Mouse (Mus musculus): ENCODE results near the gene Ddx19a.
"Not testable (repeated sequence)": the region's sequence is repeated elsewhere in the genome, so short reads cannot be mapped to it uniquely, and the experiment has no call there.

Ddx19a gene

DNA sequence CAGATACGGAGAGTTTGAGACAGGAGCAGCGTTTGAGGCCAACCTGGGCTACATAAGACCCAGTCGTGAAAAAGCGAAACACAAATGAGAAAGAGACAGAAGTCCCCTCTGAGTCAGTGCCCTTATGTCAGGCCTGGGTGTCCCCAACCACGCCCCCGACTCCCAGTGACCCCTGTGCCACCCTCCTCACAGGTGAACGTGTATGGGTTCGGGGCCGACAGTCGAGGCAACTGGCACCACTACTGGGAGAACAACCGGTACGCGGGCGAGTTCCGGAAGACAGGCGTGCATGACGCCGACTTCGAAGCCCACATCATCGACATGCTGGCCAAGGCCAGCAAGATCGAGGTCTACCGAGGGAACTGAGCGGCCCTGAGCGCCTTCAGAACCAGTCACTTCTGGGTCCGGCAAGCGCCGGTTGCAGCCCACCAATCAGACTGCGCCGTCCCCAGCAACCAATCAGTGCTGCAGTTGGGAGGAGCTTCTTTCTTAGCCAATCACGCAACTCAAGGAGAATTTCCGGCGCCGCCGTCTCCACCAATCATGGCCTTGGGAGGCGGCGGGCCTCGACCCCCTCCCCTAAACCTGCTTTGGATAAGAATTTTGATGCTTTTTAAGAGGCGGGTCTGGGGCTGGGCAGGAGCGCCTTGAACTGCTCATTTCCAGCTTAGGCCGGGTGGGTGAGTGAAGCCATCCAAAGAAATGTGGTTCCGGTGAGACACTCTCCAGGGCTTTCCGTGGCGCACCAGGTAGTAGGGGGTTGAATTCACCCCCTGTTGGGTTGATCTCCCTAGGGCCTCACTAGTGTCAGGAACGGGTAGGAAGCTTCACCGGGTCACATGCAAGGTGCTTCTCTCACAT, 27.5 kb downstream of the Ddx19a start:
- peak; percentile 70 to 88 for DNase-seq (ENCODE audit: low spot score in 2 of 2)

GRCm38 (mm10) chr8:110967326-110967725, 30.3 kb downstream of the Ddx19a start:
- DNase-seq (ENCODE audit: low spot score in 2 of 2) = no peak

DNA sequence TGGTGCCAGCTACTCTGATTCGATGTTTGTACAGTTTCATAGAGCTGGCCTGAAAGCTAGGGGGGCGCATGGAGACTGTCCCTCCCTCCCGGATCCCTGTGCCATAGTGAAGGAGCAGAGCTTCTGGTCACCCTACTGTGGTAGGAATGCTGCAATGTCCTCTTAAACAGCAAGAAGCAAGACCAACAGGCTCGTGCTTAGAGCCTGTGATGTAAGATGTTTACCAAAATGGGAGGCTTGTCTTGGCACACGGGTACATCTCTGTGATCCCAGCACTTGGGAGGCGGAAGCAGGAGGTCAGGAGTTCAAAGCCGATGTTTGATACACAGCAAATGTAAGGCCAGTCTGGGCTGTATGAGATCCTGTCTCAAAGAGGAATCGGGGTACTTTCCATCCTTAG, 31.0 kb downstream of the Ddx19a start:
- no peak for DNase-seq (ENCODE audit: low spot score in 2 of 2)

- peak in 1 of 2 experiments; percentile 51 for DNase-seq (ENCODE audit: low spot score in 2 of 2)
Observed at GRCm38 (mm10) chr8:110965594-110965993, 32.0 kb downstream of the Ddx19a start.

- no peak for DNase-seq (ENCODE audit: low spot score in 2 of 2)
Observed at GRCm38 (mm10) chr8:110964666-110965065, 32.9 kb downstream of the Ddx19a start.

DNA sequence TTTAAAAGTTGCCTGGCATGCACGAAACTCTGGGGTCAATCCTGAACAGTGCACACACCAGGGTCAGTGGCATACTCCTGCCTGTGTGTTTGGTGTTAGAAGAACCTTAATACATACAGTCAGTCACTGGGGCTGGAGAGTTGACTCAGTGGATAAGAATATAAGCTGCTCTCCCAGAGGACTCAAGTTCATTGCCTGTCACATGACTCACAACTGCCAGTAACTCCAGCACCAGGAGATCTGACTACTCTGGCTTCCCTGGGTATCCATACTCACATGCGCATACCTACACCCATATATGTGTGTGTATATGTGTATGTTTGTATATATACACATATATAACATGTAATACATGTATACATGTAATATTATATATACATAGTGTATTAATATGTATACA, 34.5 kb downstream of the Ddx19a start:
- no peak for DNase-seq (ENCODE audit: low spot score in 2 of 2)

- no peak for DNase-seq (ENCODE audit: low spot score in 2 of 2)
Observed at GRCm38 (mm10) chr8:110959906-110960305, 37.7 kb downstream of the Ddx19a start.

DNA sequence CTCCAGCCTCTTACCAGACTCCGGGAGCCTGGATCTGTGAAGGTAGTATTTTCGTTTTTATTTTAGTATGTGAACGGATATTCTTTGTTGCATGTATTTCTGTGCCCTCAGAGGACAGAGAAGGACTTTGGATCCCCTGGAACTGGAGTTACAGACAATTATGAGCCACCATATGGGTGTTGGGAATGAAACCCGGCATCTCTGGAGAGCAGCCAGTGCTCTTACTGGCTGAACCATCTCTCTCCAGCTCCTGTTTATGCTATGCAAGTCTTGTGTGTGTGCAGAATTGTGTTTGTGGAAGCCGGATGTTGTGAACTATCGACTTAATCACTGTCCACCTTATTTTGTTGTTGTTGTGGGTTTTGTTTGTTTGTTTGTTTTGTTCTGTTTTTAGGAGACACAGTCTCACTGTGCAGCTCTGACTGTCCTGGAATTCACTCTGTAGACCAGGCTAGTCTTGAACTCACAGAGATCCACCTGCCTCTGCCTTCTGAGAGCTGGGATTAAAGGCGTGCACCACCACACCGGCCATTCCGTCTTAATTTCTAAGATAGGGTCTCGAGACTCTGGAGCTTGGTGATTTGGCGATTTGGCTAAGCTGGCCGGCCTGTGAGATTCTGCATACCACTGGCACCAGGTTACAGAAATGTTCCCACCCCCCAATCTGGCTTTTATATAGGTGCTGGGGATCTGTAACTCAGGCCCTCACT, 38.4 kb downstream of the Ddx19a start:
- no peak for DNase-seq (ENCODE audit: low spot score in 2 of 2)

DNA sequence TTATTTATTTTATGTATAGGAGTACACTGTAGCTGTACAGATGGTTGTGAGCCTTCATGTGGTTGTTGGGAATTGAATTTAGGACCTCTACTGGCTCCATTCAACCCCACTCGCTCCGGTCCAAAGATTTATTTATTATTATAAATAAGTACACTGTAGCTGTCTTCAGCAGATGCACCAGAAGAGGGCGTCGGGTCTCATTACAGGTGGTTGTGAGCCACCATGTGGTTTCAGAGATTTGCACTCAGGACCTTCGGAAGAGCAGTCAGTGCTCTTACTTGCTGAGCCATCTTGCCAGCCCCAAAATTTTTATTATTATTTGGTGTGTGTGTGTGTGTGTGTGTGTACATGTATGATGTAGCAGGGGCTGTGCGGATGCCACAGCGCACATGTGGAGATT, 39.0 kb downstream of the Ddx19a start:
- not testable (repeated sequence) for DNase-seq (ENCODE audit: low spot score in 2 of 2)

GRCm38 (mm10) chr8:110958135-110958534, 39.5 kb downstream of the Ddx19a start:
- DNase-seq (ENCODE audit: low spot score in 2 of 2) = no peak

DNA sequence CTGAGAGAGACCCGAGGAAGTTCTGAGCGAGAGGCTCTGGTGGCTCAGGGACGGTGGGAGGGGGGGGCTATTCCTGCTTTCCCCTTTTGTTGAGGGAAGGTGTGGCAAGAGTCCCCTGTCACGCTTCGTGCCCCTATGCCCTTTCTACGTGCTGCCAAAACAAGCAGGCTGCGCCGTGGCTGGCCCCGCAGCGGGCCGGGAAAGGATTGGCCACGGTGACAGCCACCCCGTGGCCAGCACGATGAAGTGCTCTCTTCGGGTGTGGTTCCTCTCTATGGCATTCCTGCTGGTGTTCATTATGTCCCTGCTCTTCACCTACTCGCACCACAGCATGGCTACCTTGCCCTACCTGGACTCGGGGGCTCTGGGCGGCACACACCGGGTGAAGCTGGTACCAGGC, 40.1 kb downstream of the Ddx19a start:
- no peak for DNase-seq (ENCODE audit: low spot score in 2 of 2)

DNA sequence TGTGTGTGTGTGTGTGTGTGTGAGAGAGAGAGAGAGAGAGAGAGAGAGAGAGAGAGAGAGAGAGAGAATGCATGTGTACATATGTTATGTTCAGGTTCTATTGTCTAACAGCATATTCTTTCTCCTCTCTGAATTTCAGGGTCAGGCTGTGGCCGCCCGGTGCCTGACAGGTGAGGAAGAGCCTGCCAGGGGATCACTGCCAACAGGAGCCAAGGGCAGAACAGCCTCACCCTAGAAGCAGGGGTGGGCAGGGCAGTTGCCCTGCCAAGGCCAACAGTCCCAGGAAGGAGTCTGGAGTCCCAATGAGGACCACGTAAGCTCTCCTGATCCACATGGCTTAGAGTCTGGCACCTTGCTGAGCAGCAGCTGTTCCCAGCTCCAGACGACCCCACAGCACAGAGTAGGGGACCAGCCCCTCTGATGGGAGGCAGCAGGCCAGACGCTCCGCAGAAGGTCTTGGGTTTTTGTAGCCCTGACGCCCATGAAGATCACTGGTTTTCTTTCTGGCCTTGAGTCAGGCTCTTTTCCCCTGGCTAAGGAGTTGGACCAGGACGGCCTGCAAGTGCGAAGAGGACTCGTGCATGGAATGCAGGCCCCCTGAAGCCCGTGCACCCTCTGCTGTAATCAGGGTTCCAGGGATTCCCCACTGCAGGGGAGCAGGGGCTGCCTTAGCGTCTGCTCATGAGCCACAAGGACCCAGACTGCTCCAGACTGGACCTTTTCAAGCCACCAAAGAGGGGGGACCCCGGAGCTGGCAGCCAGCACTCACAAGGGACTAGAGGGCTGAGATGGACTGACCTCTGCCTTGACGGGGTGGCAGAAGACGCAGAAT, 40.8 kb downstream of the Ddx19a start:
- no peak for DNase-seq (ENCODE audit: low spot score in 2 of 2)

DNA sequence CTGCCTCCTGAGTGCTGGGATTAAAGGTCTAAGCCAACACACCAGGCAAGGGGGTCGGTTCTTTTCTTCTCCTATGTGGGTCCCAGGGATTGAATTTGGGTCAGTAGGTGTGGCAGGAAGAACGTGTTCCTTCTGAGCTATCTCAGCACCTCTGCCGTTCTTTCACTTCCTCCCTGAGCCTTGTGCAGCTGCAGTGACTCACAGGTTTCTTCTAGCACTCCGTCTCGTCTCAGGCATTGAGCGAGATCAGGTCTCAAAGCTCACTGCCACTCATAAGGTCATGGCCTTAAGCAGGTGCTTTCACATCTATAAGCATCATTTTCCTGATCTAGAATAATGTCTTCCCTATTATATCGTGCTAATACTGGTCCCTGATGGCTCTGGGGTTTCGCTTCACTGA, 42.8 kb downstream of the Ddx19a start:
- DNase-seq (ENCODE audit: low spot score in 2 of 2) = peak in 1 of 2 experiments; percentile 49

- peak in 1 of 2 experiments; percentile 59 for DNase-seq (ENCODE audit: low spot score in 2 of 2)
Observed at GRCm38 (mm10) chr8:110950065-110950484, 47.5 kb downstream of the Ddx19a start.

DNA sequence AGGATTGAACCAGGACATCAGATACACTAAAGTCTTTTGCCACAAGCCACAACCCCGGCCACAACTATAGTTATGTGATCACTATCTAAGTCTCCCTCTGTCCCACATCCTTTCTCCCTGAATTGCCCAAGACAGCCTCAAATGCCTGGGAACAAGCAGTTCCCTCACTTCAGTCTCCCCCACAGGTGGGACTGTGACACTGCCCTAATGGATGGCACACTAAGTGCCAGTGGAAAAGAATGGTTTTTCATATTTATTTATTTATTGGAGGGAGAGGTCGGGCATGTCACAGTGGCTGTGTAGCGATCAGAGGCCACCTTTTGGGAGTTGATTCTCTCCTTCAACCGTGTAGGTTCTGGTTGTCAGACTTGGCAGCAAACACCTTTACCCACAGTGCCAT, 51.9 kb downstream of the Ddx19a start:
- no peak for DNase-seq (ENCODE audit: low spot score in 2 of 2)

- no peak for DNase-seq (ENCODE audit: low spot score in 2 of 2)
Observed at GRCm38 (mm10) chr8:110944276-110944876, 53.2 kb downstream of the Ddx19a start.

DNA sequence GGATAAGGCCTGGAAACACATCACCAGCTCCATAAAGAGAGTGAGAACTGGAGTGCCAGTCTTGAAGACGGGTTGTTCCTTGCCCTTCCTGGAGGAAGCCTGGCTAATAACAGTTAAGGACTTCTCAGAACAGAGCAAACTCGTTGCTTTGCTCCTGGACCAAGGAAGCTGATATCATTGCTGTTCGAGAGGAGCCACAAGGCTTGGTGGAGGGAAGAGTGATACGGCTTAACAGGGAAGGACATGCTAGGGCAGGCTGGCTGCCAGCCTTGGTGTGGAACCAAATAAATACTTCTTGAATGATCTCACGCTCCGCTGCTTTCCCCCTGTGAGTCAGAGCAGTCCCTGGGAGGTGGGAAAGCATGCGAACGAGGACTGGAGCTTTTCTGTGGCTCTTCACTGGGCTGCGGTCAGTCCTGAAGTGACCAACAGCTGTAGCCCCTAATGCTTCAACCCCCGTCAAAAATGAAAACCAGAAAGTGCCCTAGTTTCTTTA, 56.1 kb downstream of the Ddx19a start:
- DNase-seq (ENCODE audit: low spot score in 2 of 2) = no peak

GRCm38 (mm10) chr8:110940682-110941452, 56.7 kb downstream of the Ddx19a start:
- no peak for DNase-seq (ENCODE audit: low spot score in 2 of 2)

DNA sequence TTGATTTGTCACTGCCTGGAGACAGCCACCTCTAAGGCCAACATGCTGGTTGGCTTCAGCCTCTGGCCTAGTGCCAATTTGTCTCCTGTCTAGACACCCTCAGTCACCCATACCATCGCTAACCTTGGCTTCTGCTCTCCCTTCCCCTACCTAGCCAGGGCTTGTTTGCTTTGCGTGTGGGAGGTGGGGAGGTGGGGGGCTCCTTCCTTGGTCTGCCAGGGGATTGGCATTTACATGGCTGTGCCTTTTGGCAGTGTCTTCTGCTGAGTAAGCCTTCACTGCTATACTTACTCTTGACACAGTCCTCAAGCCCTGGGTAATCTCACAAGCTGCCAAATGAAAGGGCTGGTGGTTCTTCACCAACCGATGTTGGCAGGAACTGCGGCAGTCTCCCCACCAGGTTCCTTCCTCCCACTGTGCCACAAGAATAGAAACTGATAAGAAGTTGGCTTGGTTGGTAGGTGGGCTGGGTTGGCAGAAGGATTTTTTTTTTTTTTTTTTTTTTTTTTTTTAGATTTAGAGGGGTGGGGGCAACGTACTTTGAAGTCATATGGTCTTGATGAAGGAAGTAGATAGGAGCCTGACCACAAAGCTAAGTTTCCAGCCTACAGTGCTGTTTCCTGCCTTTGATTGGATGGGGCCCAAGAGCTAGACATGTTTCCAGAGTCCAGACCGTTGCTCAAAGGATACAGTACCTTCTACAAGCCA, 58.6 kb downstream of the Ddx19a start:
- DNase-seq (ENCODE audit: low spot score in 2 of 2) = peak in 1 of 2 experiments; percentile 53

DNA sequence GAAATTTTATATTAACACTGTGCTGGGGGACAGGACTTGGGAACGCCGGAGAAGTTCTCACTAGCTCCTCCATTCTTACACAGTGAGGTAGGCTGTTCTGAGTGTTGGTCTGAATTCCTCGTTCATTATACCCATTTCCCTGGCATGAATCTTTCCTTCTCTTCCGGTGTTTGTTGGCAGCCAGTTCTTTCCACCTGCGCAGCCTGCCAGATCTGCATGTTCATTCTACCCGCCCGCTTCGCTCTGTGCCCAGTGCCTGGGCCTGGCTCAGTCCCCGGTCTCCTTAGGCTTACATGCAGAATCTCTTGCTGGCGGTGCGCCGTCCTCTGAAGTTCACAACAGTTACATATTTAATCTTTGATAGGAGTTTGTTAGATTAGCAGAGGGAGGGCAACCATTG, 61.4 kb downstream of the Ddx19a start:
- no peak for DNase-seq (ENCODE audit: low spot score in 2 of 2)
